Mouse (Mus musculus) erythroblast, embryonic 14.5 days (primary cell): ENCODE data around the gene Crlf3. TPM values are rescaled to one million over a fixed set of nuclear protein-coding genes. Genes with fewer than 3 reads are reported as not detected.
"Not testable (repeated sequence)": the region's sequence is repeated elsewhere in the genome, so short reads cannot be mapped to it uniquely, and the experiment has no call there.

ENCODE experiments used
- H3K27me3 ChIP-seq: 2 replicates; pipeline ENCODE4 v1.6.1; 2012; ENCODE audit warnings: inconsistent platforms; ENCODE audit not compliant: control insufficient read depth
- H3K36me3 ChIP-seq: 2 replicates; pipeline ENCODE4 v1.6.1; 2012; ENCODE audit warnings: mild to moderate bottlenecking, inconsistent platforms; ENCODE audit not compliant: control insufficient read depth
- H3K4me1 ChIP-seq: 2 replicates; pipeline ENCODE4 v1.6.1; 2012; ENCODE audit warnings: inconsistent platforms; ENCODE audit not compliant: control insufficient read depth
- H3K4me3 ChIP-seq: replicated peaks from 2 replicates; pipeline ENCODE3; 2012; ENCODE audit warnings: moderate library complexity, mild to moderate bottlenecking, inconsistent platforms
- H3K9me3 ChIP-seq: 2 replicates; pipeline ENCODE4 v1.6.1; 2012; ENCODE audit warnings: low read length, inconsistent platforms, mixed read lengths; ENCODE audit not compliant: control insufficient read depth
- GATA1 ChIP-seq: IDR thresholded peaks from 2 replicates; pipeline ENCODE4 v1.6.1; 2012; ENCODE audit warnings: low read length, inconsistent platforms, mixed read lengths
- TAL1 ChIP-seq: IDR thresholded peaks from 3 replicates; pipeline ENCODE4 v1.6.1; 2012; ENCODE audit warnings: low read length, inconsistent platforms, mixed read lengths
- polyA plus RNA-seq: library from polyadenylated mRNA; stranded (reverse); fragments of >175 nt; gene quantifications from 2 replicates; pipeline ENCODE4 v1.2.3, GENCODE M21; 2012

The Crlf3 gene
- polyA plus RNA-seq, 1 experiment, result 4.8 TPM

GRCm38 (mm10) chr11:80069815-80070214, 11.0 kb downstream of the Crlf3 start:
- peaks cover 45% of the 10 kb centered on the region for H3K4me1 ChIP-seq
- H3K27me3 ChIP-seq, result no peaks in the 10 kb centered on the region
- TF ChIP-seq GATA1, result no peak
- TF ChIP-seq TAL1, result no peak
- H3K4me3 ChIP-seq, result no peak overlapping the region
- no peaks in the 10 kb centered on the region for H3K9me3 ChIP-seq
- peaks cover 91% of the 10 kb centered on the region for H3K36me3 ChIP-seq

DNA sequence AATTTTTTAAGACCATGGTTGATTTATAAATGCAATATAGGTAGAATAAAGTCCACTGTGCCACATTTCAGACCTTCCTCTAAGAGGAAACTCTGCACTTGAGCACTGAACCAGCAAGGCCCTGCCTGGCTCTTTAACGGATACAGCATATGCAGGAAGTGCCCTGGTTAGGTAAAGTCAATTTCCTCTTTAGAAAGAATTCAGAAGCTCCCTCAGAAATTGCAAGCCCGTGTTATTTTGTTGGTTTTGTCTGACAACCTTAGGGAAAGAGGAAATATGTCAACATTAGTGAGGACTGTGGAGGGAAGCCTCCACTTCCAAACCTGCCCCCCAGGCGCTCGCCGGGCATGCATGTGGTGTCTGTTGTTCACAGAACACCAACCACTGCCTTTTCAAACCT, 13.2 kb downstream of the Crlf3 start:
- TF ChIP-seq TAL1 (no peak), GATA1 (no peak)
- H3K36me3 ChIP-seq, result peaks cover 91% of the 10 kb centered on the region
- no peak overlapping the region for H3K4me3 ChIP-seq

DNA sequence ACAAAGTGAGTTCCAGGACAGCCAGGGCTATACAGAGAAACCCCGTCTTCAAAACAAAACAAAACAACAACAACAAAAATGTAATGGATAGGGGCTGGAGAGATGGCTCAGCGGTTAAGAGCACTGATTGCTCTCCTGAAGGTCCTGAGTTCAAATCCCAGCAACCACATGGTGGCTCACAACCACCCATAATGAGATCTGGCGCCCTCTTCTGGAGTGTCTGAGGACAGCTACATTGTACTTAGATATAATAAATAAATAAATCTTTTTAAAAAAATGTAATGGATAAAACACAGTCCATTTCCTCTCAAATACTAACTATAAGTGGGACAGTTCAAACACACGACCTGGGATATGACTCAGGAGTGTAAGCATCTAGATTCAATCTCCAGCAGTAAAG, 14.4 kb downstream of the Crlf3 start:
- Histone ChIP-seq H3K4me1 (peaks cover 29% of the 10 kb centered on the region), H3K36me3 (peaks cover 91% of the 10 kb centered on the region)
- H3K4me3 ChIP-seq, H3K27me3 ChIP-seq, H3K9me3 ChIP-seq: not testable (repeated sequence)

More for the DNA sequence above, 13.2 kb downstream of the Crlf3 start:
- Histone ChIP-seq H3K9me3 (no peaks in the 10 kb centered on the region), H3K27me3 (no peaks in the 10 kb centered on the region), H3K4me1 (peaks cover 30% of the 10 kb centered on the region)

- no peaks in the 10 kb centered on the region for H3K9me3 ChIP-seq
- H3K4me1 ChIP-seq, result peaks cover 6% of the 10 kb centered on the region
- TF ChIP-seq TAL1 (no peak), GATA1 (no peak)
- no peak overlapping the region for H3K4me3 ChIP-seq
- H3K27me3 ChIP-seq, result no peaks in the 10 kb centered on the region
- H3K36me3 ChIP-seq, result peaks cover 96% of the 10 kb centered on the region
Observed at GRCm38 (mm10) chr11:80062159-80062558, 18.6 kb downstream of the Crlf3 start.

GRCm38 (mm10) chr11:80056141-80056540, 24.6 kb downstream of the Crlf3 start:
- peaks cover 100% of the 10 kb centered on the region for H3K36me3 ChIP-seq
- TF ChIP-seq GATA1, result no peak
- no peak for TF ChIP-seq TAL1
- no peaks in the 10 kb centered on the region for H3K27me3 ChIP-seq
- no peak overlapping the region for H3K4me3 ChIP-seq
- H3K4me1 ChIP-seq, result no peaks in the 10 kb centered on the region; the same call in 1 of the 2 replicates
- H3K9me3 ChIP-seq, result no peaks in the 10 kb centered on the region

- Histone ChIP-seq H3K9me3 (no peaks in the 10 kb centered on the region), H3K36me3 (peaks cover 99% of the 10 kb centered on the region), H3K27me3 (no peaks in the 10 kb centered on the region), H3K4me1 (no peaks in the 10 kb centered on the region), H3K4me3 (no peak overlapping the region)
- TF ChIP-seq GATA1, result no peak
- TF ChIP-seq TAL1, result no peak
Observed at GRCm38 (mm10) chr11:80054659-80055058, 26.1 kb downstream of the Crlf3 start.

DNA sequence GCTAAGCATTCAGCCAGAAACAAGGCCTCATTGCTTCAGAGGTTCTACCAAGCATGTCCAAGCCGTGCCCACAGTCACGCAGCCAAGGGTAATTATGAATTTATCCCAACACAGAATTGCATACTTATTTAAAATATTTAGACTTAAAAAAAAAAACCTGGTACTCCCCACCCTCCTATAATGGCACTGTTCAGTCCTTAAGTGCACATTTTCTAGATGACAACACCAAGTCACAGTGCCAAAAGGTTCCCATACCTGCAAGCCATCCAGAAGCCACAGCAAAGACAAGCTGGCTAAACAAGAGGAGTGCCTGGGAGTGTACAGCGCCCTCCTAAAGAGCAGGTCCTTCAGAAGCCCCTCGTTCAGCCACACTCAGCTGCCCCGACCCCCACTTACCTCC, 27.6 kb downstream of the Crlf3 start:
- Histone ChIP-seq H3K36me3 (peaks cover 99% of the 10 kb centered on the region), H3K4me1 (no peaks in the 10 kb centered on the region)
- TF ChIP-seq TAL1 (no peak), GATA1 (no peak)

GRCm38 (mm10) chr11:80052456-80052855, 28.3 kb downstream of the Crlf3 start:
- Histone ChIP-seq H3K36me3 (peaks cover 99% of the 10 kb centered on the region), H3K9me3 (no peaks in the 10 kb centered on the region), H3K27me3 (no peaks in the 10 kb centered on the region)

More for the DNA sequence above, 27.6 kb downstream of the Crlf3 start:
- H3K9me3 ChIP-seq, result no peaks in the 10 kb centered on the region
- H3K4me3 ChIP-seq, result no peak overlapping the region
- no peaks in the 10 kb centered on the region for H3K27me3 ChIP-seq

GRCm38 (mm10) chr11:80050088-80050487, 30.7 kb downstream of the Crlf3 start:
- no peaks in the 10 kb centered on the region for H3K27me3 ChIP-seq
- H3K4me3 ChIP-seq, result no peak overlapping the region
- H3K4me1 ChIP-seq, result no peaks in the 10 kb centered on the region
- peaks cover 97% of the 10 kb centered on the region for H3K36me3 ChIP-seq
- TF ChIP-seq GATA1, result no peak
- no peak for TF ChIP-seq TAL1
- no peaks in the 10 kb centered on the region for H3K9me3 ChIP-seq

More at GRCm38 (mm10) chr11:80052456-80052855, 28.3 kb downstream of the Crlf3 start:
- Histone ChIP-seq H3K4me1 (no peaks in the 10 kb centered on the region), H3K4me3 (no peak overlapping the region)
- TF ChIP-seq GATA1, result no peak

GRCm38 (mm10) chr11:80046856-80047255, 33.9 kb downstream of the Crlf3 start:
- no peak overlapping the region for H3K4me3 ChIP-seq
- peaks cover 94% of the 10 kb centered on the region for H3K36me3 ChIP-seq
- H3K9me3 ChIP-seq, result no peaks in the 10 kb centered on the region
- H3K27me3 ChIP-seq, result no peaks in the 10 kb centered on the region
- no peaks in the 10 kb centered on the region for H3K4me1 ChIP-seq
- TF ChIP-seq GATA1, result no peak
